Mouse (Mus musculus): ENCODE results near the gene Platr17. TPM values are rescaled to one million over a fixed set of nuclear protein-coding genes. Genes with fewer than 3 reads are reported as not detected.

The Platr17 gene
- total and polyA plus RNA-seq, 3 experiments = not detected

- dilution Hi-C loops (cut with MboI; ENCODE audit: extremely low pct_ligation_motif_present, extremely low pct_unique_long_range_greater_than_20kb, low sequenced_read_pairs) (no loop called here), in situ Hi-C loops (cut with MboI; ENCODE audit: low pct_ligation_motif_present, low pct_unique_long_range_greater_than_20kb, low sequenced_read_pairs) (no loop called here)
- H3K9ac ChIP-seq (ENCODE audit: insufficient read depth, low read depth) = no peak overlapping the region
- 0 out of 2 replicates have a peak, but pooled peaks cover 2% of the 10 kb centered on the region for H3K79me2 ChIP-seq (replicated peaks; ENCODE audit: control insufficient read depth, extremely low read depth, insufficient read depth, poor library complexity, severe bottlenecking)
- no peak for DNase-seq (ENCODE audit: extremely low read depth)
- no peak overlapping the region for H3K27ac ChIP-seq (ENCODE audit: insufficient read depth, low read depth)
- no peak overlapping the region for H3K4me2 ChIP-seq (ENCODE audit: insufficient read depth, low read depth, poor library complexity, severe bottlenecking)
- H3K4me1 ChIP-seq (ENCODE audit: control insufficient read depth in 1 of 2, insufficient read depth in 2 of 2) = peaks cover 4 to 27% of the 10 kb centered on the region in 2 experiments
- H3K27me3 ChIP-seq (replicated peaks) = no peaks in the 10 kb centered on the region
- TF ChIP-seq USF1 (IDR thresholded peaks at IDR 0.05; ENCODE audit: low read depth, low read length) (no peak), KAT2A (IDR thresholded peaks at IDR 0.05; ENCODE audit: insufficient replicate concordance, low read length) (no peak), CTCF (conservative IDR thresholded peaks at IDR 0.05 in 1 of 2, IDR thresholded peaks at IDR 0.05 in 1 of 2; ENCODE audit: low read depth in 2 of 2, low read length in 2 of 2) (no peak), EP300 (IDR thresholded peaks at IDR 0.05; ENCODE audit: low read length) (no peak), IRF4 (IDR thresholded peaks at IDR 0.05; ENCODE audit: low read depth, low read length) (no peak), ZNF384 (IDR thresholded peaks at IDR 0.05; ENCODE audit: low read depth, low read length) (no peak), MEF2A (IDR thresholded peaks at IDR 0.05; ENCODE audit: borderline replicate concordance, low read depth, low read length) (no peak), MAFK (IDR thresholded peaks at IDR 0.05; ENCODE audit: insufficient replicate concordance, low read length) (no peak), USF2 (conservative IDR thresholded peaks at IDR 0.05; ENCODE audit: low read depth, low read length) (no peak)
- no peak overlapping the region for H3K4me3 ChIP-seq (replicated peaks in 1 of 3; ENCODE audit: low read depth in 2 of 3, low read length in 2 of 3, poor library complexity in 1 of 3)
- peaks cover 36 to 70% of the 10 kb centered on the region in 2 experiments for H3K36me3 ChIP-seq (replicated peaks in 1 of 2; ENCODE audit: control insufficient read depth in 1 of 2, insufficient read depth in 1 of 2, low read length in 1 of 2)
- no peaks in the 10 kb centered on the region for H3K9me3 ChIP-seq (replicated peaks; ENCODE audit: low read length)
Measured at GRCm38 (mm10) chr17:33931947-33932346, 27.0 kb downstream of the Platr17 start.

DNA sequence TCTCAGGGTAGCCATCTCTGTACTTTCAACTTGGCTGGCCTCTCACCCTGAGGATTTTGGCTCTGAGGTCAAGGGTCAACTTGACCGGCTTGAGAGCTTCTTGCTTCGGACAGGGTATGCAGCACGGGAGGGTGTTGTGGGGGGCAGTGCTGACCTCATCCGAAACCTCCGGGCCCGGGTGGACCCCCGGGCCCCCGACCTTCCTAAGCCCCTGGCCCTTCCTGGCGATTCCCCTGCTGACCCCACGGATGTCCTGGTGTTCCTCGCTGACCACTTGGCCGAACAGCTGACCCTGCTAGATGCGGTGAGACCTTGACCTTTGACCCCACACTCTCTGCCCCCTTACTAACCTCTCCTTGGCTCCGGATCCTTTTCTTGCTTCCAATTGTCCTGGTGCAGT is 27.5 kb downstream of the Platr17 start:
- Histone ChIP-seq H3K27ac (ENCODE audit: insufficient read depth, low read depth) (no peak overlapping the region), H3K9ac (ENCODE audit: insufficient read depth, low read depth) (no peak overlapping the region), H3K4me3 (replicated peaks in 1 of 3; ENCODE audit: low read depth in 2 of 3, low read length in 2 of 3, poor library complexity in 1 of 3) (no peak overlapping the region), H3K4me1 (ENCODE audit: control insufficient read depth in 1 of 2, insufficient read depth in 2 of 2) (peaks cover 4 to 27% of the 10 kb centered on the region in 2 experiments), H3K9me3 (replicated peaks; ENCODE audit: low read length) (no peaks in the 10 kb centered on the region), H3K79me2 (replicated peaks; ENCODE audit: control insufficient read depth, extremely low read depth, insufficient read depth, poor library complexity, severe bottlenecking) (0 out of 2 replicates have a peak, but pooled peaks cover 2% of the 10 kb centered on the region), H3K4me2 (ENCODE audit: insufficient read depth, low read depth, poor library complexity, severe bottlenecking) (no peak overlapping the region), H3K36me3 (replicated peaks in 1 of 2; ENCODE audit: control insufficient read depth in 1 of 2, insufficient read depth in 1 of 2, low read length in 1 of 2) (peaks cover 36 to 70% of the 10 kb centered on the region in 2 experiments), H3K27me3 (replicated peaks) (no peaks in the 10 kb centered on the region)
- DNase-seq (ENCODE audit: extremely low read depth) = no peak
- dilution Hi-C loops (cut with MboI; ENCODE audit: extremely low pct_ligation_motif_present, extremely low pct_unique_long_range_greater_than_20kb, low sequenced_read_pairs) = no loop called here
- no peak for TF ChIP-seq MEF2A (IDR thresholded peaks at IDR 0.05; ENCODE audit: borderline replicate concordance, low read depth, low read length)
- TF ChIP-seq E2F4 (IDR thresholded peaks at IDR 0.05; ENCODE audit: insufficient replicate concordance, low read depth, low read length) = no peak
- TF ChIP-seq ZKSCAN1 (IDR thresholded peaks at IDR 0.05; ENCODE audit: borderline replicate concordance, low read depth, low read length) = no peak
- TF ChIP-seq ZMIZ1 (IDR thresholded peaks at IDR 0.05; ENCODE audit: low read depth, low read length) = no peak
- no peak for TF ChIP-seq RAD21 (IDR thresholded peaks at IDR 0.05; ENCODE audit: low read depth, low read length)
- no peak for TF ChIP-seq ELF1 (IDR thresholded peaks at IDR 0.05; ENCODE audit: low read depth, low read length)
- in situ Hi-C loops (cut with MboI; ENCODE audit: low pct_ligation_motif_present, low pct_unique_long_range_greater_than_20kb, low sequenced_read_pairs) = no loop called here

All from CH12.LX (cell line).